Mouse (Mus musculus): ENCODE measurements around the gene Pnliprp1.

DNA sequence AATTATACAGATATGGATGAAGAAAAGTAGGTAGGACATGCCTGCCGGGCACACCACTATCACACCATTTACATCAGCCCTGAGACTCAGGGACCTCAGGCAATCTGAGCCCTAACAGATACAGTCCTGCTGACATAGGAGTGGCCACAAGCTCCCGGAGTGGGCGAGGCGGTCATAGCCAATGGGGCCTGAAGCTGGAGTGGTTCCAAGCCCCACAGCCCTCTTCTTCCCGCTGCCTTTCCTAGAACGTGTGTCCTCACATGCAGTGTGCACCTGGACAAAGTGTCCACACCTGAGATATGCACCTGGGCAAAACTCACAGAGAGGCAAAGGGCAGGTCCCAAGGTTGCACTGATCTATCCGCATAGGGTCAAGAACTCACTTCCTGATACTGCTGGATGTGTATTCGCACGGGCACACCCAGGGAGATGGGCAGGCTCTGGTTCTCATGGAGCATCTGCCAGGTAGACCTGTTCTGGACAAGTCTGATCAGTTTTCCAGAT lies 18.9 kb downstream of the Pnliprp1 start:
- TF ChIP-seq MAFK (IDR thresholded peaks at IDR 0.05; ENCODE audit: borderline replicate concordance, low read depth, low read length) (no peak), CHD2 (IDR thresholded peaks at IDR 0.05; ENCODE audit: low read length) (no peak), CTCF (IDR thresholded peaks at IDR 0.05 in 2 of 3, conservative IDR thresholded peaks at IDR 0.05 in 1 of 3; ENCODE audit: control insufficient read depth in 1 of 3, insufficient read depth in 1 of 3, low read depth in 2 of 3, low read length in 3 of 3, poor library complexity in 1 of 3, severe bottlenecking in 1 of 3) (no peak), ZMIZ1 (IDR thresholded peaks at IDR 0.05; ENCODE audit: low read depth, low read length) (no peak), ZC3H11A (IDR thresholded peaks at IDR 0.05; ENCODE audit: low read depth, low read length) (no peak), ZKSCAN1 (IDR thresholded peaks at IDR 0.05; ENCODE audit: low read depth, low read length) (no peak), E2F4 (IDR thresholded peaks at IDR 0.05; ENCODE audit: borderline replicate concordance, low read depth, low read length) (no peak), EP300 (IDR thresholded peaks at IDR 0.05; ENCODE audit: low read depth in 1 of 2, low read length in 2 of 2) (no peak), CHD1 (IDR thresholded peaks at IDR 0.05; ENCODE audit: low read depth, low read length) (no peak), SIN3A (IDR thresholded peaks at IDR 0.05; ENCODE audit: low read length) (no peak)
